ENCODE assay signal across 26 mouse cellular contexts in genomic region chr15:61563347-61563746, GRCm38 (mm10).
"Had no signal": no experiment of that assay in that cellular context is flagged by ENCODE, and none has a peak within 500 bp of the region (broad histone marks: within the 10 kb centered on the region; RNA-seq: fewer than 3 reads in every experiment).

No protein-coding gene starts in this region.

- DNase-seq: gastrocnemius, postnatal 14 days; gastrocnemius, postnatal 36 days; heart, adult 11 months; heart, adult 2 months; heart, postnatal 10 days; heart, postnatal 4 days; kidney, adult 18-20 months; kidney, adult 8-10 months; kidney, postnatal 10 days; kidney, postnatal 25 days; kidney, postnatal 4 days; left cerebral cortex, postnatal 4 days had no signal

- H3K27ac ChIP-seq: heart, adult 2 months; hindbrain, embryonic 10.5 days; hindbrain, embryonic 12.5 days; hindbrain, embryonic 14.5 days; intestine, embryonic 15.5 days; layer of hippocampus, adult 2 months; left cerebral cortex, adult 2 months; limb, embryonic 13.5 days; limb, embryonic 15.5 days; liver, embryonic 12.5 days; liver, embryonic 14.5 days had no signal

- H3K4me1 ChIP-seq: heart, embryonic 12.5 days; hindbrain, embryonic 10.5 days; hindbrain, embryonic 12.5 days; intestine, embryonic 15.5 days; limb, embryonic 13.5 days; limb, embryonic 15.5 days; liver, embryonic 12.5 days had no signal

- H3K27me3 ChIP-seq: heart, embryonic 12.5 days; hindbrain, embryonic 12.5 days; intestine, embryonic 15.5 days; limb, embryonic 13.5 days; limb, embryonic 15.5 days; liver, embryonic 12.5 days had no signal

- H3K4me2 ChIP-seq: heart, embryonic 12.5 days; hindbrain, embryonic 12.5 days; hindbrain, embryonic 14.5 days; intestine, embryonic 15.5 days; limb, embryonic 13.5 days; limb, embryonic 15.5 days; liver, embryonic 12.5 days had no signal

- H3K9me3 ChIP-seq: heart, embryonic 12.5 days; hindbrain, embryonic 10.5 days; hindbrain, embryonic 12.5 days; intestine, embryonic 15.5 days; limb, embryonic 13.5 days; limb, embryonic 15.5 days; liver, embryonic 12.5 days had no signal

- H3K4me3 ChIP-seq: heart, adult 2 months; heart, embryonic 12.5 days; hindbrain, embryonic 10.5 days; hindbrain, embryonic 12.5 days; intestine, embryonic 15.5 days; layer of hippocampus, adult 2 months; left cerebral cortex, adult 2 months; limb, embryonic 13.5 days; limb, embryonic 15.5 days; liver, embryonic 12.5 days had no signal

- H3K9ac ChIP-seq: heart, embryonic 12.5 days; hindbrain, embryonic 12.5 days; hindbrain, embryonic 14.5 days; intestine, embryonic 15.5 days; limb, embryonic 13.5 days; limb, embryonic 15.5 days; liver, embryonic 12.5 days; liver, embryonic 14.5 days had no signal

- H3K36me3 ChIP-seq: heart, embryonic 12.5 days; hindbrain, embryonic 10.5 days; hindbrain, embryonic 12.5 days; intestine, embryonic 15.5 days; limb, embryonic 13.5 days; limb, embryonic 15.5 days; liver, embryonic 12.5 days had no signal

- ATAC-seq: hindbrain, embryonic 16.5 days; inflammation-experienced regulatory T-cells, adult 6 months; intestine, embryonic 15.5 days; intestine, postnatal 0 days; liver, embryonic 12.5 days had no signal
